Mouse (Mus musculus) embryonic stem cell, embryonic (primary cell): ENCODE measurements around the gene Fkbp11.

ENCODE experiments used
- CTCF ChIA-PET, 4 experiments: fragments of 300-600 bp in 2 of 4; fragments of 350-600 bp in 2 of 4; sonication (Branson Sonifier 250); formaldehyde crosslinking; loops; one replicate each; lab custom pipeline; 2022; ENCODE audit warnings: inconsistent platforms in 2 of 4; lab: Charles Lee
- POLR2A ChIA-PET, 4 experiments: fragments of 300-600 bp in 2 of 4; fragments of 350-600 bp in 2 of 4; sonication (Branson Sonifier 250); formaldehyde crosslinking; loops; one replicate each; lab custom pipeline; 2022; ENCODE audit warnings: antibody characterized with exemption in 4 of 4, inconsistent platforms in 1 of 4; lab: Charles Lee

Fkbp11 gene

DNA sequence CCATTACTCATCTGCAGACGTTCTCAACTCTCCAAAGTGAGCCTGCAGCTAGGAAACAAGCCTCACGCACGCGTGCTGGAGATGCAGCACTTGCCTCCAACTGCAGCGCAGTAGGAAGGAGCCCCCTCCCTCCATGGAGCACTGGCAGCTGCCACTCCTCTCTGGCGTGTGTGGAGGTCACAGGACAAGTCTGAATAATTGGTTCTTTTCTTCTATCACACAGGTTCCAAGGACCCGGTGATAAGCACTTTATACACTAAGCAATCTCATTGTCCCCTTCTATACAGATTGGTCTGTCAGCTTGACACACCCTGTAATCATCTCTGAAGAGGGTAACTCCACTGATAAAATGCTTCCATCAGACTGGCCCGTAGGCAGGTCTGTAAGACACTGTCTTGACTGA lies 25.0 kb upstream of the Fkbp11 start:
- CTCF ChIA-PET = interaction anchor here in 3 of 4 experiments (0.5 to 1.8 kb wide), 7 partner anchors 10 to 1715 kb away, joined by 3 to 5 read pairs (median 4); no protein-coding TSS in a partner anchor

GRCm38 (mm10) chr15:98749093-98749492 lies 21.1 kb upstream of the Fkbp11 start:
- POLR2A ChIA-PET = interaction anchor here in 3 of 4 experiments (0.8 to 16.1 kb wide), 12 partner anchors 11 to 185 kb away, joined by 3 to 202 read pairs (median 4); partner anchors contain the start of genes Arf3 (in 2 of the 3) and Fkbp11 (in 1 of the 3)
- CTCF ChIA-PET = interaction anchor here in 2 of 4 experiments (0.6 to 2.2 kb wide), 6 partner anchors 10 to 332 kb away, joined by 3 to 15 read pairs (median 8); partner anchors contain the start of genes Arf3 (in 1 of the 2) and Fkbp11 (in 1 of the 2)

More for the DNA sequence above, 25.0 kb upstream of the Fkbp11 start:
- POLR2A ChIA-PET = interaction anchor here (0.6 to 16.1 kb wide), 21 partner anchors 9 to 248 kb away, joined by 3 to 202 read pairs (median 6); partner anchors contain the start of genes Arf3 (in 3 of the 4) and Fkbp11 (in 2 of the 4)

DNA sequence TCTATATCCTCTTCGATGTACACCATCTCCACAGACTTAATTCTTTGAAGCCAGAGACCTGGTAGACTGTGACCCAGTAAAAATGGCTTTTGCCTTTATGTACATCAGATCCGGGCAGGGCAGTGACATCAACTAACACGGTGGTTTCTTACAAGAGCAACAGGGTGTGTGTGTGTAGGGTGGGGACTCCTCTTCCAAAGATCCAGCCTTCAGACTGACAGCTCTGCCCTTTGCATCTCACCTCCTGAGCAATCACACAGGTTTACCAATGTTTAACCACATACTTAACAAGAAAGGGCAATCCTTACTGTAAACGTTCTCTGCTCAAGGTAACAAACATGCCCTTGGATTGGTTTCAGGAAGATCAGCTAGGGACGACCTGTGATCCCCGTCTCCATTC lies 19.3 kb upstream of the Fkbp11 start:
- ChIA-PET CTCF (interaction anchor here in 3 of 4 experiments (0.6 to 1.8 kb wide), 5 partner anchors 9 to 719 kb away, joined by 3 to 7 read pairs (median 3); partner anchors contain the start of gene Ccdc65 (in 1 of the 3)), POLR2A (interaction anchor here in 2 of 4 experiments (1.1 to 16.1 kb wide), 16 partner anchors 8 to 188 kb away, joined by 3 to 202 read pairs (median 8); partner anchors contain the start of genes Arf3 (in 2 of the 2), Fkbp11 (in 2 of the 2) and Tuba1b (in 1 of the 2))

DNA sequence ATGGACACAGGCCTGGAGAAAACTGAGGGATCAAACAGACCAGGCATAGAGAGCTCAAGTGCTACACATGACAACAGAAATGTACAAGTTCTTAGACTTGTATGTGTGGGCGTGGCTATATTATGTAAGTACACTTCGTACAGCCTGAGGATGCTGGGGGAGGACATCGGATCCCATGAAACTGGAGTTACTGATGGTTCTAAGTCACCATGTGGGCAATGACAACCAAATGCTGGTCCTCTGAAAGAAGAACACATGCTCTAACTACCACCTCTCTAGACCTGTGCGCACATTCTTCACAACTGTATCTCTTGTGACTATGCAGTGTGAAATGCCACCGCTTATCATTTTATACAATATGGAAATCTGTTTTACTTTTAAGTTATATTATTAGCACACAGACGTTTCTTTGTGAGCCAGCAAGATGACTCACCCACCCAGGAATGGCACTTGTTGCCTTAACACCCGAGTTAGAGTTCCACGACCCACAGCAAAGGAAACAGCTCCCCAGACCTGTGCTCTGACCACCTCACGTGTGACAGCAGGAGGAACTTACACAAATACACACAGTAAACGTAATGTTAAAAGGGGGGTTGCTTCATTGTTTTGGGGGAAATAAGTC lies 18.5 kb upstream of the Fkbp11 start:
- CTCF ChIA-PET = interaction anchor here in 2 of 4 experiments (0.6 to 1.0 kb wide), 4 partner anchors 8 to 720 kb away, joined by 3 to 7 read pairs (median 3); no protein-coding TSS in a partner anchor
- POLR2A ChIA-PET = interaction anchor here in 2 of 4 experiments (0.9 to 16.1 kb wide), 12 partner anchors 8 to 189 kb away, joined by 3 to 202 read pairs (median 8); partner anchors contain the start of genes Arf3 (in 2 of the 2), Adcy6 (in 1 of the 2), Fkbp11 (in 1 of the 2) and Tuba1b (in 1 of the 2)

DNA sequence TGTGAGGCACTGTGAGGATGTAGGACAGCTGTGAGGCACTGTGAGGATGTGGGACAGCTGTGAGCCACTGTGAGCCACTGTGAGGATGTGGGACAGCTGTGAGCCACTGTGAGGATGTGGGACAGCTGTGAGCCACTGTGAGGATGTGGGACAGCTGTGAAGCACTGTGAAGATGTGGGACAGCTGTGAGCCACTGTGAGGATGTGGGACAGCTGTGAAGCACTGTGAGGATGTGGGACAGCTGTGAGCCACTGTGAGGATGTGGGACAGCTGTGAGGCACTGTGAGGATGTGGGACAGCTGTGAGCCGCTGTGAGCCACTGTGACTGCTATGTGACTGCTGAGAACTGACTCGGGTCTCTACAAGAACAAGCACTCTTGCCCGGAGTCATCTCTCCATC lies 15.9 kb upstream of the Fkbp11 start:
- CTCF ChIA-PET = interaction anchor here in 3 of 4 experiments (0.6 to 1.5 kb wide), 8 partner anchors 9 to 68 kb away, joined by 3 to 7 read pairs (median 4); partner anchors contain the start of genes Ccdc65 (in 1 of the 3) and Wnt1 (in 1 of the 3)
- POLR2A ChIA-PET = interaction anchor here in 3 of 4 experiments (0.6 to 16.1 kb wide), 14 partner anchors 9 to 193 kb away, joined by 3 to 202 read pairs (median 8); partner anchors contain the start of genes Arf3 (in 3 of the 3), Fkbp11 (in 2 of the 3), Rnd1 (in 1 of the 3) and Tuba1b (in 1 of the 3)

DNA sequence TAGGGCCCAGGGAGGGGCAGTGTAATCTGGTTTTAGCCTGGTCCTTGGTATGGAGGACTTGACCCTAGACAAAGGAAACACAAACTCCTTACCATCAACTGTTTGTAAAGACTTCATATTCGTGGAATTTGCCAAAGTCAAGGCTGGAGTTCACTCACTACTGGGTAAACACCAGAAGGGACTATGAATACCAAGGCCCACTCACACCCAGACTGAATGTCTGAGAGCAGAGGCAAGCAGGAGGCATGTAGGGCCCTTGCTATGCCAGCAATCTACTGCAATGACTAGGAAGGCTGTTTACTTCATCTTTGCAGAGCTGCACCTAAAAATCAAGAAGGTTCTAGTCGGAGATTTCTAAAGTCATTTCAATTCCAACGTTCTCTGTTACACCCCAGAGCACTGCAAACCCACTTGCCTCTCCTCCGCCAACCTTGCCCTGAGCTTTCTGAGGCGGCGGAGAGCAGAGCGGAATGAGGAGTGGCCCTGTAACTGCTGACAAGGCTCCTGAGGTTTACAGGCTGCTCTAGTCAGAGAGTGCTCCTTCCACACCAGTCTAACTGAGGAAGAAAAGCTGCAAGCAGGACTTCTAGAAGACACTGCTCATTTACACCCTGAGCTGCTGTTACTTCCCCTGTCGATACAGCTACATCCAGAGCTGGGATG lies 14.9 kb upstream of the Fkbp11 start:
- ChIA-PET CTCF (interaction anchor here in 3 of 4 experiments (0.6 to 1.7 kb wide), 13 partner anchors 9 to 163 kb away, joined by 3 to 8 read pairs (median 3); partner anchors contain the start of genes Fkbp11 (in 1 of the 3) and Wnt1 (in 1 of the 3)), POLR2A (interaction anchor here (0.5 to 16.1 kb wide), 22 partner anchors 9 to 493 kb away, joined by 3 to 202 read pairs (median 5); partner anchors contain the start of genes Arf3 (in 3 of the 4), Fkbp11 (in 2 of the 4), Rnd1 (in 1 of the 4) and Tuba1b (in 1 of the 4))

DNA sequence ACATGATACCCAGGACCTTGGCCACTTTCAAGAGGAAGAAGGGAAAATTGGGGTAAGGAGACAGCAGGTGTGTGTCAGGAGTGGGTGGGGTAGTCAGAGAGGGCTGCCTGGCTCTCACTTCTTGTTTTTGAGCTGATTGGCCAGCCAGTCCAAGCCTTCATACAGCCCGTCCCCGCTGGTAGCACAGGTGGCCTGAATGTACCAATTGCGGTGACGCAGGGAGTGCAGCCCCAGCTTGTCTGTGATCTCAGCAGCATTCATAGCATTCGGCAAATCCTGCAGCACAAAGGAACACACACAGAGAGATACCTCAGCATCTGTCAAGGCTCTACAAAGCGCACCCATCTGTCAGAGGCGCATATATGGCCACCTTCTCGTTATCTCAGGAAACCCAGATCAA lies 12.2 kb upstream of the Fkbp11 start:
- CTCF ChIA-PET = interaction anchor here in 2 of 4 experiments (0.6 to 1.3 kb wide), 5 partner anchors 11 to 141 kb away, joined by 3 to 5 read pairs (median 3); partner anchors contain the start of genes Arf3 (in 1 of the 2) and Ccdc65 (in 1 of the 2)
- POLR2A ChIA-PET = interaction anchor here in 2 of 4 experiments (1.2 to 16.1 kb wide), 10 partner anchors 7 to 45 kb away, joined by 3 to 202 read pairs (median 5); partner anchors contain the start of genes Fkbp11 (in 2 of the 2), Arf3 (in 1 of the 2) and Wnt10b (in 1 of the 2)

GRCm38 (mm10) chr15:98738796-98739195 lies 10.8 kb upstream of the Fkbp11 start:
- ChIA-PET CTCF (interaction anchor here (0.6 to 3.3 kb wide), 27 partner anchors 8 to 545 kb away, joined by 3 to 32 read pairs (median 3); partner anchors contain the start of genes Fkbp11 (in 2 of the 4), Arf3 (in 1 of the 4) and Ddx23 (in 1 of the 4)), POLR2A (interaction anchor here in 3 of 4 experiments (0.6 to 16.0 kb wide), 17 partner anchors 8 to 76 kb away, joined by 3 to 202 read pairs (median 5); partner anchors contain the start of genes Arf3 (in 2 of the 3), Fkbp11 (in 2 of the 3), Ddx23 (in 1 of the 3) and Rnd1 (in 1 of the 3))

DNA sequence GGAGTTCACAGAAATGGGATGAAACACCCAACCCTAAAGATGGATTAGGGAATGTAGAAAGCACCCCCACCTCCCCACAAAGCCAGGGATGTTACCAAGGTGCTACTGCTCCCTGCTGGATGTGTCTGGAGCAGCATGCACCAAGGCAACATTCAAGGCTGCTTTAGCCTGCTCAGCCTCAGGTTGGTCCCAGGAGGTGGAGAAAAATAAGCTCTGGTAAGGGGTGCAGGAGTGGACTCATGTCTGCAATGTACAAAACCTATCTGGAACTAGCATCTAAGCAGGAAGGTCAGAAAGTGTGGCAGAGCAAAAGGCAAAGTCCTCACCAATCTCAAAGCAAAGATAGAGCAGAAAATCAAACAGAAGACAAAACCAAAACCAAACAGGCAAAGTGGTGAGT lies 9.9 kb upstream of the Fkbp11 start:
- CTCF ChIA-PET = interaction anchor here (0.5 to 3.3 kb wide), 27 partner anchors 9 to 816 kb away, joined by 3 to 32 read pairs (median 3); partner anchors contain the start of genes Fkbp11 (in 2 of the 4), Arf3 (in 1 of the 4) and Ddx23 (in 1 of the 4)
- POLR2A ChIA-PET = interaction anchor here in 2 of 4 experiments (0.8 to 16.0 kb wide), 14 partner anchors 10 to 75 kb away, joined by 3 to 202 read pairs (median 6); partner anchors contain the start of genes Arf3 (in 2 of the 2), Ddx23 (in 2 of the 2), Fkbp11 (in 2 of the 2) and Rnd1 (in 1 of the 2)

DNA sequence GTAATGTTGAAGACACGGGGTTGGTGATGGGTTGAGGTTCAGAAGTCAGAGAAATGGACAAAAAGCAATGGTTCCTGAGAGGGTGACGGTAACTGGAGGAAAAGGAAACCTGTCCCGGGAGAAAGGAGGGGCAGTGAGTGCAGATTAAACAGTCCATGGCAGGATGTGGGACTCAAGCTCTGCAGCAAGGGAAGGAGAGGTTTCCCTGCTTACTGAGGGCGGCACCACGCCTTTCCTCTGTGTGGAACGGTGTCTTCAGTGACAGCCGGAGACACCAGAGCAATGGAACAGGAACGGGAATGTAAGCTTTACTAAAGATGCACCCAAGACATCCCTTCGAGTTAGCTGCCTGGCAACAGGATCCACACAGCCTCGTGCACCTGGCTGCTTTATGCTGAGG lies 8.5 kb upstream of the Fkbp11 start:
- ChIA-PET POLR2A (interaction anchor here in 2 of 4 experiments (0.6 to 16.0 kb wide), 7 partner anchors 9 to 339 kb away, joined by 3 to 202 read pairs (median 5); partner anchors contain the start of gene Fkbp11 (in 2 of the 2)), CTCF (interaction anchor here in 2 of 4 experiments (1.1 to 3.3 kb wide), 5 partner anchors 9 to 63 kb away, joined by 3 to 32 read pairs (median 4); partner anchors contain the start of gene Fkbp11 (in 1 of the 2))

GRCm38 (mm10) chr15:98733976-98734566 lies 6.1 kb upstream of the Fkbp11 start:
- CTCF ChIA-PET = interaction anchor here in 3 of 4 experiments (0.8 to 1.2 kb wide), 6 partner anchors 9 to 217 kb away, joined by 3 to 4 read pairs (median 3); no protein-coding TSS in a partner anchor
- POLR2A ChIA-PET = interaction anchor here (0.5 to 16.0 kb wide), 13 partner anchors 12 to 344 kb away, joined by 3 to 202 read pairs (median 4); partner anchors contain the start of genes Arf3 (in 2 of the 4) and Rnd1 (in 2 of the 4)

GRCm38 (mm10) chr15:98733370-98733769 lies 5.4 kb upstream of the Fkbp11 start:
- CTCF ChIA-PET = interaction anchor here in 1 of 4 experiments (1.2 kb wide), 1 partner anchor 14 kb away, joined by 3 read pairs; no protein-coding TSS in a partner anchor
- POLR2A ChIA-PET = interaction anchor here in 2 of 4 experiments (1.1 to 16.0 kb wide), 8 partner anchors 9 to 40 kb away, joined by 3 to 202 read pairs (median 5); partner anchors contain the start of gene Arf3 (in 1 of the 2)

DNA sequence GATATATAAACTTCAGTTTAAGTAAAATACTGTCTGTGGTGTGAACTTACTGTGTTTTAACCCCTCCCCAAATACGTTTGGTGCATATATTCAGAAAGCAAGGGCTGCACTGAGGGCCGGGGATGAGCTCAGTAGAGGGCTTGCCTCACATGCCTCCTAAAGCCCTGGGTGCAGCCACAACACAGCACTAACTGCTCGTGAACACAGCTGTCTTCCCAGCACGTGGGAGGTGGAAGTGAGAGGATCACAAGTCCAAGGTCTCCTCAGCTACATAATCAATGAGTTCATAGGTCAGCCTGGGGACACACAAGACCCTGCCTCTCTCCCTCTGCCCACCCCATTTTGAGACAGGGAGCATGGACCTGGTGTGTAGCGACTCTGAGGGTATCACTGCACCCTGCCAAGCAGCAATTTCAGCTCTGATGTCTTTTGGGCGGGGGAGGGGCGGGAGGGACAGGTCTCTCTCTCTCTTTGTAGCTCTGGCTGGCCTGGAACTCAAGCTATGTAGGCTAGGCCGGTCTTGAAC lies 4.1 kb upstream of the Fkbp11 start:
- CTCF ChIA-PET = interaction anchor here in 3 of 4 experiments (0.5 to 1.7 kb wide), 9 partner anchors 10 to 201 kb away, joined by 3 to 7 read pairs (median 3); no protein-coding TSS in a partner anchor
- POLR2A ChIA-PET = interaction anchor here (0.6 to 16.0 kb wide), 14 partner anchors 8 to 107 kb away, joined by 3 to 202 read pairs (median 4); partner anchors contain the start of gene Rnd1 (in 1 of the 4)

DNA sequence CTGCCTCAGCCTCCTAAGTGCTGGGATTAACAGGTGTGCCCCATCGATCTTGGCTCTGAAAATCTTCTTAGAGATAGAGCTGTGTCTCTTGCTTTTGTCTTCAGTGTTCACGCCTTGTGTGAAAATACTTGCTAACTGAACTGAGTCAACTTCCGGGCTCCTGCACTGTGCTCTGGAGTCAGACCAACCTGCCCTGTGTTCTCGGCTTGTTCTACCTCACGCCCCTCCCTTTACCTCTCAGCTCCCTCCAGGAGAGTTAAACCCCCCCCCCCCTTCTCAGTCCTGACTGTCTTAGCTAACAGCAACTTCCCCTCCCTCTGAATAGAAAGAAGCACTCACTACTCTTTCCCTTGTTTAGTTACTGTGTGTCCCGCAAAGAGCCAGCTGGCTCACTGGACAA lies 2.8 kb upstream of the Fkbp11 start:
- CTCF ChIA-PET = interaction anchor here in 3 of 4 experiments (0.5 to 1.7 kb wide), 6 partner anchors 8 to 77 kb away, joined by 3 to 7 read pairs (median 6); no protein-coding TSS in a partner anchor
- POLR2A ChIA-PET = interaction anchor here (0.6 to 16.0 kb wide), 22 partner anchors 8 to 1395 kb away, joined by 3 to 202 read pairs (median 4); partner anchors contain the start of genes Arf3 (in 1 of the 4), Ccdc65 (in 1 of the 4) and Ccnt1 (in 1 of the 4)
